Mouse (Mus musculus) gastrocnemius, postnatal 14 days (tissue): ENCODE measurements around the gene Rln3. TPM values are rescaled to one million over a fixed set of nuclear protein-coding genes. Genes with fewer than 3 reads are reported as not detected.
A peak's percentile ranks its signal among the peaks of the same experiment; 100 is the strongest.
"Not testable (repeated sequence)": the region's sequence is repeated elsewhere in the genome, so short reads cannot be mapped to it uniquely, and the experiment has no call there.

ENCODE experiments used
- DNase-seq: peaks from one replicate; pipeline ENCODE4 v3.0.0; 2021; ENCODE audit warnings: mixed read lengths
- intact Hi-C: fragments of 180-260 bp; cut with DNase I; formaldehyde crosslinking; loops from one replicate; pipeline ENCODE4 v1.15.1; 2025; ENCODE audit warnings: low total_unique reads
- total RNA-seq, 2 experiments: library from RNA; stranded (reverse); gene quantifications; 2 replicates each; pipeline ENCODE4 v1.2.3; 2021

Rln3 gene
- total RNA-seq, 2 experiments from 2014 or later, result not detected

GRCm38 (mm10) chr8:84025863-84026262, 18.9 kb downstream of the Rln3 start:
- intact Hi-C loops, result no loop called here
- DNase-seq, result peak; percentile 71

GRCm38 (mm10) chr8:84024171-84024570, 20.6 kb downstream of the Rln3 start:
- DNase-seq, result peak; percentile 64
- intact Hi-C loops, result no loop called here

DNA sequence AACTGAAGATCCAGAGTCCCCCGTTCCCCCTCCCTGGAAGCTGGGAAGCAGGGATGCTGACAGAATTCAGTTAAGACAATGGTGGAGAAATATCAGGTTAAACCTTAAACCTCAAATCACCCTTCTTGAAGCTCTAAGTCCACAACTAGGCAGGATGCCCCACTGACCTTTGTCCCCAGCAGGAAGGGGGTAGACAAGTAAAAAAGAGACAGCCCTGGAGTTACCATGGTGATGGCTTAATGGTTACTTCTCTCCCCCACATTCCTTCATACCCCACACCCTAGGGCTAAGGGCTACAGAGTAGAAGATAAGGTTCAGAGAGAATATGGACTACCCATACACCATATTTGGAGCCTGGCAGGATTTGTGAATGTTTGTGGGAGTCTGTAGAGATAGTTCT, 21.2 kb downstream of the Rln3 start:
- intact Hi-C loops, result no loop called here
- no peak for DNase-seq

DNA sequence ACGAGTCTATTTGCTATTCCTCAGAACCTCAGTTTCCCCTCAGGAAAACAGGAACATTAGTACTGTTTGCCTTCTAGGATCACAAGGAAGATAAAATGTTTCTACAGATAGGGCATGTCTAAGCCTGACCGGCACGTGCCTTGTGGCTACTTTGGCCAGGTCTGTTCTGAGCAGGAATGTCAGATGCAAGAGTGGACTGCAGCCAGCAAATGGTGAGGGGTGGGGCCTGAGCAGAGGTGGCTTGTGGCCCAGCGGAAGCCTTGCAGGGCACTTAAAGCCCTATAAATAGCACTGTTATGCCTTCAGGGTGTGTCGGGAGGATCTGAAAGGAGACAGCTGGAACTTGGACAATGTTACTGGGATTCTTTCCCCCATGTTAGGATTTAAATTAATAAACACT, 21.7 kb downstream of the Rln3 start:
- intact Hi-C loops, result no loop called here
- peak; percentile 70 for DNase-seq

DNA sequence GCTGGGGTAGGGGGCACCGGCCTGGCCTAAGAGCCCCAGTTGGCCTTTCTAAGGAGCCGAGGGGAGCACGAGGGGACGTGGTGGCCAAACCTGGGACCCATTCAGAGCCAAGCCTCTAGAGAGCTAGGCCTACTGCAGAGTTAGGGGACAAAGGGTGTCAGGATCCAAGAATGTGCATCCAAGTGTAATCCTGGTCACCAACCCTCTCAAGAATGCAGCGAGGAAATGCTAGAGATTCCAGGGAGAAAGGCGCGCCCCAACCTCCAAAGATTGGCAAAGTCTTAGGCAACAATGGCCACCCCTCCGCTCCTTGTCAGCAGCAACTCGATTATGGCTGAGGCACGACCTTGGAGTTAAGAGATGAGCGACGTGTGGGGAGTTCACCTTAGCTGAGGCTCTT, 23.2 kb downstream of the Rln3 start:
- intact Hi-C loops, result no loop called here
- no peak for DNase-seq

DNA sequence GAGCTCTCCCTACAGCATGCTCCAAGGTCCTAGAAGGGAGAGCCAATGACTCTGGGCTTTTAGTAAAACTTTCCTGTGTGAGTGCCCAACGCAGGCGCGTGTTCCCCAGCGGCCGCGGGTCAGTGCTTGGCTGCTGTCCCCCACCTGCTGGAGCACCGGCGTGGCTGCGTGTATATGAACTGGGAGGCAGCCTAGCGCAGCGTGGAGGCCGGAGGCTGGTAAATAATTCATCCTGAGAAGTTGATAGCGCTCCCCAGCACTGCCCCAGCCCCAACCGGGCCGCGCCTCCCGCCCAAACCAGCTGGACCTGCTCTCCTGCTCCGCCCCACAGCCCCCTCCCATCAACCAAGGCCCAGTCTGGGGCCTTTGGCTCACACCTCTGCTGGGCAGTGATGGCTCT, 23.7 kb downstream of the Rln3 start, which contains the start of gene Palm3:
TSS of gene Palm3 (plus strand) at position 376 of the 400 bp plus-strand sequence.
- DNase-seq, result no peak
- intact Hi-C loops, result no loop called here

DNA sequence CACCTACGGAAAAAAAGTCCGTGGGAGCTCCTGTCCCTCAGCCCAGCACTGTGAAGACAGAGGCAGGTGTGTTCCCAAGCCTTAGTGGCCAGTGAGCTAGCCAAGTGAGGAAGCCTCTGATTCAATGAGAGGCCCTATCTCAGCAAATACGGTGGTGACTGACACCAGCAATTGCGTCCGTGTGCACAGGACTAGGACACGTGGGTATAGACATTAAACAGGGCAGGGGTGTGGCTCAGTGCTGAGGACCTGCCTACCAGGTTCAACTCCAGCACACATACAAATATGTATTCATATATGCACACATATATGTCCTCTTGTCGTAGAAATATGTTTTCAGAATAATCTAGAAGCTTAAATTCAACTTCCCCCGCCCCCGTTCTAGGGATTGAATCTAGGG, 25.1 kb downstream of the Rln3 start:
- intact Hi-C loops, result no loop called here
- DNase-seq, result no peak

DNA sequence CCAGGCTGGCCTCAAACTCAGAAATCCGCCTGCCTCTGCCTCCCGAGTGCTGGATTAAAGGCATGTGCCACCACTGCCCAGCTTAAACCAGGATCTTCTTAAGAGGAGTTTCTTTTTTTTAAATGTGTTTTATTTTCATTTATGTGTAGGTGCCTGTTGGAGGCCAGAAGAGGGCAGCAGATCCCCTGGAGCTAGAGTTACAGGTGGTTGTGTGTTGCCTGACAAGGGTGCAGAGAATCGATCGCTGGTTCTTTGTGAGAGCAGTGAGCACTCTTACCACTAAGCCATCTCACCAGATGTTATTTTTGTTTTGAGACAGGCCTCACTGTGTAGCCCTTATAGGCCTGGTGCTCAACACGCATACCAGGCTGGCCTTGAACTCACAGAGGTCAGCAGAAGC, 29.0 kb downstream of the Rln3 start:
- DNase-seq, result no peak
- intact Hi-C loops, result no loop called here

DNA sequence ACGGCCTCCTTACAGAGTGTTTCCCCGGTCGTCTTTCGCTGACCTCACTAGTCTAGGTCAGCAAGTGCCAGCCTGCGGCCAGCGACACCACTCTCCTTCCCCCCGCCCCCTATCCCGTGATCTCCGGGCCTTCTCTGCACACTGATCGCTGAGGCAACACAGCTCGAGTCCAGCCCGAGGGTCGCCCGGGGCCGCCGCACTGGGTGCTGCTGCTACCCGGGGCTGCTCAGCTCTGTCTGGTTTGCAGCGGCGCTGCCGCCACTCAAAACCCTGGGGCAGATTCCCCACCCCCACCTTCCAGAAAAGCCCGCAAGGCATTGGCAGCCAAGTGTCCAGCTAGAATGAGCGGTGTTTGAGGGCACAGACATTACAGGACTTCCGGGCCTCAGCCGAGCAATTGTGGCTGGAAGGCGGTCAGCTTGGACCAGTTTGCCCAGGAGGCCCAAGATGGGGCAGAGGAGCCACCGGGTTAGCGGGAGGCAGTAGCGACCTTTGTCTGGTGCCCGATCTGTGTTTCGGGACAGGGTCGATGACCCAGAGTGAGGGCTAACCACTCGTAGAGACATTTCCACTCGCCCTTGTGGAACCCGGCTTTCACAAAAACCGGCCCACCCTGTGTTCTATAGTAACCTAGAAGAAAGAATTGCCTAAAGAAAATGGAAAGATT, 32.2 kb downstream of the Rln3 start:
- DNase-seq, result no peak
- intact Hi-C loops, result no loop called here

GRCm38 (mm10) chr8:84011705-84012498, 32.9 kb downstream of the Rln3 start, which contains the start of gene 2210011C24Rik:
Gene 2210011C24Rik (minus strand): TSS chr8:84012171.
- intact Hi-C loops, result no loop called here
- no peak for DNase-seq

DNA sequence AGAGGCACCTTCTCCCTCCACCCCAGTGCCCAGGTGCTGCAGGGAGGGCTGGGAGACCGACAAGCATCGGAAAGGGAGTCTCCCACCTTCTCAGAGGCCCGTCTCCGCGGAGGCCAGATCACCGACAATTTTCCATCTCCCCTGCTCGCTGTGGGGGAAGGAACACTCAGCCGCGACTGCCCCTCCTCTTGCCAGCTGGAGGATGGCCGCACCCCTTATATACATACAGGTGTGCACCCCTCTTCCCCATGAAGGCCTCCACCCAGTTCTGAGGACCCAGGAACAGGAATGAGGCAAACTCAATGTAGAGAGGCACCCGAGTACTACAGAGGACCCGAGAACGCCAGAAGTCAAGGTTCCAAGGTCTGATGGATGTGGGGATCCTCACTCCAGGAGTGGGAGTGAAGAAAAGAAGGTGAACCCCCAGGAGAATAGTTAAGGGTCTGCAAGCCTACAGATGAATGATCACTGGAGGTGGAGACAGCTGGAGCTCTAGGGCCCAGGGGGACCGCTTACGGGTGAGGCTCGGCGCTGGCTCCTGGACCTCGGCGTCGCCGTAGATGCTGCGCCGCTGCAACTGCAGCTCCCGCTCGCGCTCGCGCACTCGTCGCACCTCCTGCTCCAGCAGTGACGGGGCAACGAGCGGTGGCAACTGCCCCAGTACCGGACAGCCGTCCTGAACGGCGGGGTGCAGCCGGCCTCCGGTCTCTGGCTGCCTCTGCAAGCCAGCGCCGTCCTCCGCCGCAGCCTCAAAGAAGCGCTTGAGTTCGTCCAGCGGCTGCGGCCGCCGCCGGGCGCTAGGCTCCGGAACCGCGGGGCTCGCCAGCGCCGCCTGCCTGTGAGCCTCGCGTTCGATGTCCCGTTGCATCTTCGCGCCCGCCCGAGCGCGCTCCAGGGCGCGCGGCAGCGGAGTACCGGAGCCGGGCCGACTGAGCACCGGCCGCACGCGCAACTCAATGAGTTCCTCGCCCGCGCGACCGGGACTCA, 33.9 kb downstream of the Rln3 start:
- DNase-seq, result peak; percentile 78
- intact Hi-C loops, result no loop called here

GRCm38 (mm10) chr8:84009876-84010275, 34.9 kb downstream of the Rln3 start:
- peak; percentile 87 for DNase-seq
- intact Hi-C loops, result no loop called here

GRCm38 (mm10) chr8:84008362-84008761, 36.4 kb downstream of the Rln3 start:
- DNase-seq, result no peak
- intact Hi-C loops, result no loop called here

GRCm38 (mm10) chr8:84005502-84005901, 39.3 kb downstream of the Rln3 start:
- DNase-seq, intact Hi-C loops: not testable (repeated sequence)

GRCm38 (mm10) chr8:84004533-84005201, 40.1 kb downstream of the Rln3 start:
- peak; percentile 95 for DNase-seq
- intact Hi-C loops, result no loop called here

DNA sequence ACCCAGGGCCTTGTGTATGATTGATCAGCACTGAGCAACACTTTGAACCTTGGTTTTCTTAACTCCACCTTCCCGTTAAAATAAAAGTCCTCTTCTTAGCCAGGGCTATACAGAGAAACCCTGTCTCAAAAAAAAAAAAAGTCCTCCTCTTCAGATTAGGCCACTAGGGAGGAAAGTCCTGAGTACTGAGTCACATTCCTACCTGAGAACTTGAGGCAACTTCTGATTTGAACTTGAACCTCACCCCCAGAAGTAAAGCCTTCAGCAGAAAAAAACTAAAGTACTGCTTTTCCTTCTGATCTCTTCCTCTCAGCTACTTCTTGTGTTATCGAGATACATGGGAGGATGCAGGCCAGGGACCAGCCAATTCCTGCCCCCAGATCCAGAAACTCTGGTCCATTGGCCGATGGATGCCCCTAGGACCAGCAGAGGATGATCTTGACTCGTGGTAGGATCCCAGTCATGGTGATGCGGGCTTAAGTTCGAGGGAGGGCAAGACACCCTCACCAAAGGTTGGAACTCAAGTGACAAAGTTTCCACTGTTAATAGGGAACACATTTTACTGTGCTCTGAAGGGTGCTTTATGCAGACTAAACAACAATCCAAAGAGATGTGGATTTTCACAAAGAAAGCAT, 41.1 kb downstream of the Rln3 start:
- no peak for DNase-seq
- intact Hi-C loops, result no loop called here

- DNase-seq, result no peak
- intact Hi-C loops, result no loop called here
Observed at GRCm38 (mm10) chr8:84002957-84003611, 41.7 kb downstream of the Rln3 start.

DNA sequence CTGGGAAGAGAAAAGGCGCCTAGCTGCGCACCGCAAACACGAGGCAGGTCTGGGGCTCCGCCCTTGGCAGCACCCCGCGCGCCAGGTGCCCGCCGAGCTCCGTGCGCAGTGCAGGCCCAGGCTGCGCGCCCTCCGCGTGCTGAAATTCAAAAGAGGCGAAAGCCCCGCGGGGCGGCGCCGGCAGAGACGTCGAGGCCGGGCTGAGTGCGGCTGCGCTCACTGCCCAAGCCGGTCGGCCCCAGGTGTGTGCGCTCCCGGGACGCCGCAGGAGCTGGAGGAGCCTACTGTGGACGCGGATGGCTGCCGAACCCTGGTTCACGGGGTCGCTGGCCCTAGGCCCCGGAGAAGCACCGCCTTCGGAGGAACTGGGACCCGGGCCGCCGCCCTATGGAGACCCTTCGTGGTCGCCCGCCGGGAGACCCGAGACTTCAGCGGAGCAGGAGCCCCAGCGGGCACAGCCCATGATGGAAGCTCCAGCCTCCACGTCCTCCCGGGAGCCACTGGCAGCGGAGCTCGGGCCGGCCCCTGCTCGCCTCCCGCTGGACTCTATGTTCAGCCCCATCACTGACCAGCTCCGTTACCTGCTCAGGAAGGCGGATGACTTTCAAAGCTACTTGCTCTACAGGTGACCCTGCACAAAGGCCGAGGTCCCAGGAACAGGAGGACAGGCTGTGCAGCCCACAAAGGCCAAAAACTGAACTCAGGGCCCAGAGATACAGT, 43.4 kb downstream of the Rln3 start, which contains the start of gene 1700067K01Rik:
TSS of gene 1700067K01Rik (plus strand) at position 222 of the 720 bp plus-strand sequence.
- intact Hi-C loops, result no loop called here
- DNase-seq, result no peak
